Mouse (Mus musculus) midbrain, embryonic 16.5 days (tissue): ENCODE measurements at regions not wholly inside any gene's neighbourhood (a gene's known extent, or its start where the extent isn't known, plus 50 kb on each side); places are given as distances from the start of the nearest gene placed in this dataset.

Source experiments
- ATAC-seq: fragments of 200-750 bp; cut with Nextera tagmentation; 2 replicates; pipeline ENCODE4 v1.8.0; 2017; ENCODE audit warnings: moderate TSS enrichment
- H3K27ac ChIP-seq: fragments of 300-500 bp; sonication (generic); 2 replicates; pipeline ENCODE4 v1.5.1; 2014; ENCODE audit warnings: mild to moderate bottlenecking, low read length, mixed read lengths
- H3K27me3 ChIP-seq: fragments of 300-500 bp; sonication (generic); 2 replicates; pipeline ENCODE4 v1.6.1; 2014; ENCODE audit warnings: low read depth, low read length, mixed read lengths; ENCODE audit not compliant: control insufficient read depth, insufficient read depth
- H3K36me3 ChIP-seq: fragments of 300-500 bp; sonication (generic); 2 replicates; pipeline ENCODE4 v1.6.1; 2014; ENCODE audit warnings: mild to moderate bottlenecking, low read length, moderate library complexity, mixed read lengths; ENCODE audit not compliant: control insufficient read depth, insufficient read depth
- H3K4me1 ChIP-seq: fragments of 300-500 bp; sonication (generic); 2 replicates; pipeline ENCODE4 v1.6.1; 2014; ENCODE audit warnings: mild to moderate bottlenecking, low read length, mixed read lengths; ENCODE audit not compliant: control insufficient read depth, insufficient read depth
- H3K4me2 ChIP-seq: fragments of 300-500 bp; sonication (generic); 2 replicates; pipeline ENCODE4 v1.6.1; 2014; ENCODE audit warnings: mild to moderate bottlenecking, low read length, mixed read lengths
- H3K4me3 ChIP-seq: fragments of 300-500 bp; sonication (generic); 2 replicates; pipeline ENCODE4 v1.5.1; 2014; ENCODE audit warnings: low read depth, mild to moderate bottlenecking, low read length, moderate library complexity, mixed read lengths
- H3K9ac ChIP-seq: fragments of 300-500 bp; sonication (generic); 2 replicates; pipeline ENCODE4 v1.6.1; 2014; ENCODE audit warnings: low read depth, low read length, mixed read lengths
- H3K9me3 ChIP-seq: fragments of 300-500 bp; sonication (generic); replicated peaks from 2 replicates; pipeline ENCODE4 v1.6.1; 2014; ENCODE audit warnings: mild to moderate bottlenecking, low read length, mixed read lengths; ENCODE audit not compliant: control insufficient read depth, poor library complexity, severe bottlenecking
- WGBS: fragments of 180-500 bp; shearing (Covaris S2); extraction: QIAGEN DNeasy Blood & Tissue Kit; methylation state at CpG from one replicate; pipeline ENCODE4 v1.1.7; 2014; 5-methylcytosine and 5-hydroxymethylcytosine counted together

GRCm38 (mm10) chr19:15052642-15053239, 454.9 kb upstream of the Tle4 start:
- WGBS, result 61% methylated on average over 10 of the region's 10 CpGs
- Histone ChIP-seq H3K9ac (no peak overlapping the region), H3K36me3 (no peaks in the 10 kb centered on the region), H3K27ac (no peak overlapping the region; the same call in 1 of the 2 replicates), H3K27me3 (no peaks in the 10 kb centered on the region), H3K4me2 (no peak overlapping the region), H3K9me3 (no peaks in the 10 kb centered on the region), H3K4me1 (peaks cover 14% of the 10 kb centered on the region), H3K4me3 (no peak overlapping the region)
- ATAC-seq, result no peak

GRCm38 (mm10) chr19:15047896-15048295, 450.0 kb upstream of the Tle4 start:
- no peak for ATAC-seq

GRCm38 (mm10) chr19:15047306-15047868, 449.5 kb upstream of the Tle4 start:
- no peak overlapping the region for H3K27ac ChIP-seq
- H3K4me2 ChIP-seq, result no peak overlapping the region
- H3K4me1 ChIP-seq, result no peaks in the 10 kb centered on the region
- H3K9me3 ChIP-seq, result no peaks in the 10 kb centered on the region
- ATAC-seq, result no peak
- WGBS, result 76% methylated on average over 4 of the region's 4 CpGs
- no peak overlapping the region for H3K9ac ChIP-seq
- H3K4me3 ChIP-seq, result no peak overlapping the region
- H3K27me3 ChIP-seq, result 0 out of 2 replicates have a peak, but pooled peaks cover 3% of the 10 kb centered on the region
- H3K36me3 ChIP-seq, result no peaks in the 10 kb centered on the region

More at GRCm38 (mm10) chr19:15047896-15048295, 450.0 kb upstream of the Tle4 start:
- WGBS, result 71% methylated on average over 2 of the region's 2 CpGs
- Histone ChIP-seq H3K27me3 (0 out of 2 replicates have a peak, but pooled peaks cover 3% of the 10 kb centered on the region), H3K27ac (no peak overlapping the region), H3K9me3 (no peaks in the 10 kb centered on the region), H3K4me1 (peaks cover 2% of the 10 kb centered on the region), H3K4me2 (no peak overlapping the region), H3K4me3 (no peak overlapping the region), H3K36me3 (no peaks in the 10 kb centered on the region), H3K9ac (no peak overlapping the region)

- H3K4me1 ChIP-seq, result peaks cover 5% of the 10 kb centered on the region; the same call in 1 of the 2 replicates
- no peaks in the 10 kb centered on the region; the same call in 1 of the 2 replicates for H3K27me3 ChIP-seq
- H3K36me3 ChIP-seq, result no peaks in the 10 kb centered on the region
- WGBS, result 10% methylated on average over 3 of the region's 3 CpGs
- no peak overlapping the region for H3K27ac ChIP-seq
- no peak overlapping the region for H3K4me2 ChIP-seq
- H3K9me3 ChIP-seq, result no peaks in the 10 kb centered on the region
- no peak overlapping the region for H3K9ac ChIP-seq
- peak; percentile 84 for ATAC-seq
- no peak overlapping the region for H3K4me3 ChIP-seq
These were observed 437.7 kb upstream of the Tle4 start for GRCm38 (mm10) chr19:15035554-15035953.

- Histone ChIP-seq H3K9me3 (no peaks in the 10 kb centered on the region), H3K27ac (no peak overlapping the region), H3K4me1 (peaks cover 5% of the 10 kb centered on the region; the same call in 1 of the 2 replicates), H3K4me3 (no peak overlapping the region), H3K27me3 (no peaks in the 10 kb centered on the region; the same call in 1 of the 2 replicates), H3K4me2 (no peak overlapping the region), H3K36me3 (no peaks in the 10 kb centered on the region), H3K9ac (no peak overlapping the region)
- 41% methylated on average over 8 of the region's 8 CpGs for WGBS
- no peak for ATAC-seq
These were observed 436.1 kb upstream of the Tle4 start for GRCm38 (mm10) chr19:15033921-15034320.

GRCm38 (mm10) chr19:15033396-15033795, 435.5 kb upstream of the Tle4 start:
- H3K27ac ChIP-seq, result no peak overlapping the region
- 66% methylated on average over 5 of the region's 5 CpGs for WGBS
- no peak overlapping the region for H3K9ac ChIP-seq
- no peak overlapping the region for H3K4me2 ChIP-seq
- no peaks in the 10 kb centered on the region for H3K9me3 ChIP-seq
- no peaks in the 10 kb centered on the region for H3K36me3 ChIP-seq
- no peaks in the 10 kb centered on the region; the same call in 1 of the 2 replicates for H3K27me3 ChIP-seq
- H3K4me3 ChIP-seq, result no peak overlapping the region
- no peak for ATAC-seq
- H3K4me1 ChIP-seq, result peaks cover 5% of the 10 kb centered on the region; the same call in 1 of the 2 replicates

GRCm38 (mm10) chr19:15032297-15032947, 434.6 kb upstream of the Tle4 start:
- H3K27ac ChIP-seq, result no peak overlapping the region

GRCm38 (mm10) chr19:15031483-15031882, 433.6 kb upstream of the Tle4 start:
- H3K36me3 ChIP-seq, result no peaks in the 10 kb centered on the region
- H3K9ac ChIP-seq, result no peak overlapping the region
- ATAC-seq, result no peak
- no peak overlapping the region for H3K4me3 ChIP-seq
- H3K4me2 ChIP-seq, result no peak overlapping the region
- H3K27ac ChIP-seq, result no peak overlapping the region
- H3K27me3 ChIP-seq, result no peaks in the 10 kb centered on the region; the same call in 1 of the 2 replicates
- peaks cover 5% of the 10 kb centered on the region; the same call in 1 of the 2 replicates for H3K4me1 ChIP-seq
- no peaks in the 10 kb centered on the region for H3K9me3 ChIP-seq

More at GRCm38 (mm10) chr19:15032297-15032947, 434.6 kb upstream of the Tle4 start:
- Histone ChIP-seq H3K4me2 (no peak overlapping the region), H3K36me3 (no peaks in the 10 kb centered on the region), H3K9ac (no peak overlapping the region), H3K9me3 (no peaks in the 10 kb centered on the region), H3K27me3 (no peaks in the 10 kb centered on the region; the same call in 1 of the 2 replicates), H3K4me1 (peaks cover 5% of the 10 kb centered on the region; the same call in 1 of the 2 replicates), H3K4me3 (no peak overlapping the region)
- 88% methylated on average over 9 of the region's 9 CpGs for WGBS
- no peak for ATAC-seq

GRCm38 (mm10) chr19:15003596-15003995, 405.7 kb upstream of the Tle4 start:
- 73% methylated on average over 3 of the region's 3 CpGs for WGBS
- Histone ChIP-seq H3K36me3 (no peaks in the 10 kb centered on the region), H3K9me3 (no peaks in the 10 kb centered on the region), H3K4me1 (no peaks in the 10 kb centered on the region), H3K27me3 (no peaks in the 10 kb centered on the region), H3K27ac (no peak overlapping the region), H3K4me2 (no peak overlapping the region), H3K9ac (no peak overlapping the region), H3K4me3 (no peak overlapping the region)
- ATAC-seq, result no peak
